Mouse (Mus musculus) forebrain, embryonic 16.5 days (tissue): ENCODE results near the gene Slc25a39. TPM values are rescaled to one million over a fixed set of nuclear protein-coding genes. Genes with fewer than 3 reads are reported as not detected.

Experiments
- ATAC-seq: fragments of 200-750 bp; cut with Nextera tagmentation; 2 replicates; pipeline ENCODE4 v1.8.0; 2017; ENCODE audit warnings: mild to moderate bottlenecking, moderate library complexity
- H3K27ac ChIP-seq: fragments of 300-500 bp; sonication (generic); 2 replicates; pipeline ENCODE4 v1.5.1; 2014; ENCODE audit warnings: low read length, control low read depth
- H3K27me3 ChIP-seq: fragments of 300-500 bp; sonication (generic); replicated peaks from 2 replicates; pipeline ENCODE4 v1.6.1; 2014; ENCODE audit warnings: low read length; ENCODE audit not compliant: control insufficient read depth, insufficient read depth
- H3K36me3 ChIP-seq: fragments of 300-500 bp; sonication (generic); 2 replicates; pipeline ENCODE4 v1.6.1; 2014; ENCODE audit not compliant: control insufficient read depth, insufficient read depth
- H3K4me1 ChIP-seq: fragments of 300-500 bp; sonication (generic); replicated peaks from 2 replicates; pipeline ENCODE4 v1.6.1; 2014; ENCODE audit warnings: low read length; ENCODE audit not compliant: control insufficient read depth, insufficient read depth
- H3K4me2 ChIP-seq: fragments of 300-500 bp; sonication (generic); 2 replicates; pipeline ENCODE4 v1.6.1; 2014; ENCODE audit warnings: mild to moderate bottlenecking, low read length, control low read depth
- H3K4me3 ChIP-seq: fragments of 300-500 bp; sonication (generic); replicated peaks from 2 replicates; pipeline ENCODE4 v1.5.1; 2014; ENCODE audit warnings: mild to moderate bottlenecking, low read length, control low read depth
- H3K9ac ChIP-seq: fragments of 300-500 bp; sonication (generic); replicated peaks from 2 replicates; pipeline ENCODE4 v1.6.1; 2014; ENCODE audit warnings: low read depth, low read length, control low read depth
- H3K9me3 ChIP-seq: fragments of 300-500 bp; sonication (generic); 2 replicates; pipeline ENCODE4 v1.6.1; 2016; ENCODE audit warnings: low read length; ENCODE audit not compliant: control insufficient read depth
- WGBS: fragments of 180-500 bp; shearing (Covaris S2); extraction: QIAGEN DNeasy Blood & Tissue Kit; methylation state at CpG from one replicate; pipeline ENCODE4 v1.1.7; 2014; 5-methylcytosine and 5-hydroxymethylcytosine counted together
- polyA plus RNA-seq: library from polyadenylated mRNA; unstranded; fragments of >200 nt; fragmentation: Nextera tagmentation; extraction: Ambion mirVana; gene quantifications from 2 replicates; pipeline ENCODE4 v1.2.1, GENCODE M21; 2015

Gene Slc25a39
- polyA plus RNA-seq, 1 experiment from 2014 or later = 143 TPM

DNA sequence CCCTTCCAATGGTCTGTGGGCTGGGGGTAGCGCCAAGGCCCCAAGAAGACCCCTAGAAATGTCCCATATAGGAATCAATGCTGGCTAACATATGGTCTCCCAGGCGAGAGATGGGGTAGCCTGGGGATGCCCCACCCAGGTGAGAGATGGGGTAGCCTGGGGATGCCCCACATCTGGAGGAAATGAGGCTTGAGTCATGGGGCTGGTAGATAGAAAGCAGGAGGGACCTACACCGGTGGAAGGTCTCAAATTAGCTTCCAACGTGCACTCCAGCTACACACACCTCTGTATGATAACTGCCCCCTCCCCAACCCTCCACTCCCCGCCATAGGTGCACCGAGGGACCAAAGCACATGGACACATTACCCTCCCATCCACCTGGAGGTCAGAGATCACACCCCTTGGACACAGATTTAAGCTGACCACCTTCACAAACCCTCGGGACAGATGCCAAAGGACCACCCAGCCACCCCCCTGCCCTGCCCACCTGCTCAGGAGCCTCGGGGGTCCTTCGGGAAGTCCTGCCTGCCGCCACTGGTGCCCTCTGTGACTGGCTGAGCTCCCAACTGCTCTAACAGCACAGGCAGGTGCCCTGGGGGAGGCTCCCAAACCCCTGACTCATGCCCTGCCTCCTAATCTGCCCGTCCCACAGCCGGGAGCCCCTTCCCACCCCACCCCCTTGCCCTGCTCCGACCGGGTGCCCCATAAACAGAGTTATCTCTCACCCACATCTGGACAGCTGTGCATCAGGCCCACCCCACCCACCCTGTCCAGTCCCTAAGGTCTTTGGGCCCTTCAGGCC lies 43.0 kb downstream of the Slc25a39 start:
- Histone ChIP-seq H3K4me1 (no peaks in the 10 kb centered on the region), H3K27ac (no peak overlapping the region), H3K4me2 (no peak overlapping the region), H3K36me3 (no peaks in the 10 kb centered on the region), H3K9ac (no peak overlapping the region), H3K27me3 (no peaks in the 10 kb centered on the region), H3K9me3 (no peaks in the 10 kb centered on the region), H3K4me3 (no peak overlapping the region)
- 76% methylated on average over 14 of the region's 14 CpGs for WGBS
- no peak for ATAC-seq

DNA sequence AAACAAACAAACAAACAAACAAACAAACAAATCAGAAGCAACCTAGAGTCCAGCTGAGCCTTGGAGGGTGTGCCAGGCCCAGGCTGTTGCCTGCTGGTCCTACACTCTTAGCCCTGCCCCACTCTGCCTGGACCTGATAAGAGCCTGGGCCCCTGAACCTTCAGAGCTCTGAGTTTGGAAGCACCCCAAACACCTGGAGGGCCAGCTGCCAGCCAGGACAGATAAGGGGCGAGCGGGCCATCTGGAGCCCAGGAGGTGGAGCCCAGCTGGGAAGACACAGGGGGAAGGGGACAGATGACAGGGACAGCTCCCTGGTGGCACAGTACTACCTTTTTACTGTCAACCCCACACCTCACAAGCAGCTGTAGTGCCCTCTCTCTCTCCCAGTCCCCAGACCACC lies 44.1 kb downstream of the Slc25a39 start:
- H3K9me3 ChIP-seq = no peaks in the 10 kb centered on the region
- no peak overlapping the region for H3K4me2 ChIP-seq
- H3K27ac ChIP-seq = no peak overlapping the region
- WGBS = 66% methylated on average over 2 of the region's 2 CpGs
- H3K27me3 ChIP-seq = no peaks in the 10 kb centered on the region
- no peak for ATAC-seq
- no peaks in the 10 kb centered on the region for H3K36me3 ChIP-seq
- H3K4me1 ChIP-seq = no peaks in the 10 kb centered on the region
- H3K9ac ChIP-seq = no peak overlapping the region
- H3K4me3 ChIP-seq = no peak overlapping the region

DNA sequence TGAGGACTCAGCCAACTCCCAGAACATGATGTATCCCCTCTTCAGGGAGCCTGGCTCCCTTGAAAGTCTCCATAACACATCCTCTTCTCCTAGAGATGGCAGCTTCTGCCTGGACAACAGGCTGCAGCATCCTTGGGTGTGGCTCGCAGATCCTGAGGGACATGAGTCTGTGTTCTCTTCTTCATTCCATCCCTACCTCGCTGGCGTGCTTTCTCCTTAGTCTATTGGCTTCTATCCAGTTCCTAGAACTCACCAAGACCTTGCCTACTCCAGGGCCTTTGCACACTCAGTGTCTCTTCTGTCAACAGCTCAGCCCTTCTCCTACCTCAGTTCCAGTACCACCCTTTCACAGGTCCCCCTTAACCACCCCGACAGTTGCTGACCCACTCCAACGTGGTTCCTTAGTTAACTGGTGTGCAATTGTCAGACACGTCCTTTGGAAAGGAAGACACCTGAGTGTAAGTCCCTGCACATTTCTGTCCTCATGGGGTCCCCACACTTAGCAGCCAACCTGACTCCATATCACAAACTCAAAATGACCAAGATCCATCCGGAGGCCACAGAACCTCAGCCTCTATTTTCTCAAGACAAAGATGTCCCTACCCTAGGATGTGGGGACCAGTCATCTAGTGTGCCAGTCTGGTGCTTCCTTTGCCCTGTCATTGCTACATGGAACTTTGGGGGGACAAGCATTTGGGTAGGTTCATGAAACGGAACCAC lies 45.8 kb downstream of the Slc25a39 start:
- Histone ChIP-seq H3K4me2 (no peak overlapping the region), H3K9ac (no peak overlapping the region), H3K9me3 (no peaks in the 10 kb centered on the region), H3K27ac (no peak overlapping the region), H3K4me1 (no peaks in the 10 kb centered on the region), H3K4me3 (no peak overlapping the region), H3K36me3 (no peaks in the 10 kb centered on the region), H3K27me3 (no peaks in the 10 kb centered on the region)
- WGBS = 88% methylated on average over 8 of the region's 8 CpGs
- ATAC-seq = no peak

DNA sequence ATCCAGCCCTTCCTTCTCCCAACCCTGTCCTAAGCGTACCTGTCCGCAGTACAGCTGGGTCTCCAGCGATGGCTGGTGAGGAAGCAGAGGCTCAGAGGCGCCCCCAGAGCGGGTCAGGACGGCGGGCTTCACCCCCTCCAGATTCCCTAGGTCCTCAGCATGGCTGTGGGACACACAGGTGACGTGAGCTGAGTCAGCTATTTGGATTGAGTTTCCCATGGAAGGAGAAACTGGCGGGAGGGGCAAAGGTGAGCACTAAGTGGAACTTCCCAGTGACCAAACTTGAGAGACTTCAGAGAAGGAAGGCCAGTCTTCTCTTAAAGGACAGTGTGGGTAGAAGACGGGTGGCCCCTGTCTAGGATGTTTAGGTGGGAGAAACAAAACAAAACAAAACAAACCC lies 49.4 kb downstream of the Slc25a39 start:
- WGBS = 72% methylated on average over 10 of the region's 10 CpGs
- Histone ChIP-seq H3K4me3 (no peak overlapping the region), H3K4me2 (no peak overlapping the region), H3K27me3 (no peaks in the 10 kb centered on the region), H3K9ac (no peak overlapping the region), H3K36me3 (no peaks in the 10 kb centered on the region), H3K4me1 (no peaks in the 10 kb centered on the region), H3K27ac (no peak overlapping the region), H3K9me3 (no peaks in the 10 kb centered on the region)
- ATAC-seq = no peak

DNA sequence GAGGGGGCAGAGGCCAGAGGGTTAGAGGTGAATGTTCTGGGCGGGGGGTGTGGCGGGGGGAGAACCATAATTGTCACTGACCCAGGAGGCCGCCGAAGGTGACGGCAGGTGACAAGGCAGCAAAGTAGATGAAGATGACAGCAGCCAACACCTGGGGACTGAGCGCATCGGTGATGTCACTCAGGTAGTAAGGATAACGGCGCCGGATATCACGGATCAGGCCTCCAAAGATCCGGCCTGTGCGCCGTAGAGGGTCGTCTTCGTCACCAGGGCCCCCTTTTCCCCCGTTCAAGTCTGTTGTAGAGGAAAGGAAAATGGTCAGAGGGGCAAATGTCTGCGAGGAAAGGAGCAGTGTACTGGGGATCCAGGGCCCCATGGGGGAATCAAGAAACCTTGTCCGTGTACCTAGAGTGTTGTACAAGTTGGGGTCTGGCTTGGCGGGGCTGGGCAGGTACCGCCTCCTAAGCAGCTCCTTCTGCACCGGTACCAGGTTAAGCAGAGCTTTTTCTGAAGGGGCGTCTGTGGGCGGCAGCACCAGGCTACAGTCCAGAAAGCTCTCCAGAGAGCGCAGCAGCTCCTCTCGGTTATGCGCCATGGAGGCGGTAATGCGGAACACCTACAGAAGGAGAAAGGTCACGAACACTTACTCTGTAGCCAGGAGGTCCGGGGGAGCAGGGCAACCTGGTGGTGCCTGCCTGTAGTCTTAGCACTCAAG lies 51.0 kb downstream of the Slc25a39 start:
- WGBS = 77% methylated on average over 31 of the region's 31 CpGs
- ATAC-seq = no peak

DNA sequence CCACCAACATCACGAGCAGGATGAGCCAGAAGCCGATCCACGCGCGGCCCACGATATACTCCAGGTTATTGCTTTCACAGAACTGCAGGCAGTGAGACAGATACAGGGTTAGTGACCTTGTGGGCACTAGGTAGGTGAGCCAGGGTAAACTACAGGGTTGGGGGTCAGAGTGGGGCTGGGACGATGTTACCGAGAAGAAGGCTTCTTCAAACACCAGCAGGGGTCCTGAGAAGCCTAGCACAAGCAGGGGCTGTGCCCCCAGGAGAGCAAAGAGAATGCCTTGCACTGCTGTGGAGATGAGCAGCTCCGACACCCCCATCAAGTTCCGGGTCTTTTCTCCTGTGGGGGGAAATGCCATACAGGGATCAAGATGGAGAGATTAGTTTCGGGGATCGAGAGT lies 51.6 kb downstream of the Slc25a39 start:
- no peak overlapping the region for H3K4me2 ChIP-seq
- no peak for ATAC-seq
- H3K4me3 ChIP-seq = no peak overlapping the region
- no peaks in the 10 kb centered on the region for H3K36me3 ChIP-seq
- H3K4me1 ChIP-seq = no peaks in the 10 kb centered on the region
- no peak overlapping the region for H3K9ac ChIP-seq
- 86% methylated on average over 12 of the region's 12 CpGs for WGBS
- H3K27me3 ChIP-seq = no peaks in the 10 kb centered on the region
- no peak overlapping the region for H3K27ac ChIP-seq
- H3K9me3 ChIP-seq = no peaks in the 10 kb centered on the region

More for the DNA sequence above, 51.0 kb downstream of the Slc25a39 start:
- Histone ChIP-seq H3K27ac (no peak overlapping the region), H3K9ac (no peak overlapping the region), H3K4me1 (no peaks in the 10 kb centered on the region), H3K4me3 (no peak overlapping the region), H3K4me2 (no peak overlapping the region), H3K36me3 (no peaks in the 10 kb centered on the region), H3K27me3 (no peaks in the 10 kb centered on the region), H3K9me3 (no peaks in the 10 kb centered on the region)

DNA sequence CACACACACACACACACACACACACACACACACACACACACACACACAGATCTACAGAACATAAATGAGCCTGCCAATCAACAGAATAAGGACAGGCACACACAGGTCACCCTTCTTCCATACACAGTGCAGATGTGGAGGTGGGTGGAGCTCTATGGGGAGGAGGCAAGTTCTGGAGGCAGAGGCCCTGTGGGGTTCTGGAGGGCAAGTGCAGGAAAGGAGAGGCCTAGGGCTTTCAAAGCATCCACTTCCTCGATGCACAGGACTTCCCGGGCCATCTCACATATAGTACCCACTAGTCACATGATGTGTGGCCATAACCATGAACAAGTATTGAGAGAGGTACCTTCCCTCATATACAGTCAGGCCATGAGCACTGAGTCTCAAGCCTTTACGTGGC lies 52.2 kb downstream of the Slc25a39 start:
- Histone ChIP-seq H3K9me3 (no peaks in the 10 kb centered on the region), H3K9ac (no peak overlapping the region), H3K36me3 (no peaks in the 10 kb centered on the region), H3K27ac (no peak overlapping the region), H3K4me1 (no peaks in the 10 kb centered on the region), H3K4me2 (no peak overlapping the region), H3K4me3 (no peak overlapping the region), H3K27me3 (no peaks in the 10 kb centered on the region)
- WGBS = 79% methylated on average over 3 of the region's 3 CpGs
- no peak for ATAC-seq

DNA sequence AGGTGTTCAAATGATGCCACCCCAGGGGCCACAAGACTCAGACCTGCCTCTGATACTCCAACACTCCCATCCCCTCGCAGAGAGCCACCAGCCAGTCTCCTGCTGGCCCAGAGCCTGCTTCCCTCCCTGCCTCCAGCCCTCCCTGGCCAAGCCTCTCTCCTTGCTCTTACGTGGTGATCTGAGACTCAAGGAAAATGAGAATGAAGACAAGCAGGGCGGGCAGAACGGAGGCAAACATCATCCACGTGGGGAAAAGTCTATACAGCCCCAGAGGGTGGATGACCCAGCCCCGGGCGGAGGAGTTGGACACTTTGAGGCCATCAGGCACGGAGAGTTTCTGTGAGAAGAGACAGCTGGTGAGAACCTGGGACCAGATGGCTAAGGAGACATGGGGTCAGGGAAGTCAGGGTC lies 54.7 kb downstream of the Slc25a39 start:
- Histone ChIP-seq H3K36me3 (no peaks in the 10 kb centered on the region), H3K4me1 (no peaks in the 10 kb centered on the region), H3K27ac (no peak overlapping the region), H3K9ac (no peak overlapping the region), H3K4me2 (no peak overlapping the region), H3K4me3 (no peak overlapping the region), H3K27me3 (no peaks in the 10 kb centered on the region), H3K9me3 (no peaks in the 10 kb centered on the region)
- ATAC-seq = no peak
- 49% methylated on average over 8 of the region's 8 CpGs for WGBS
